Mouse (Mus musculus): Measurements from ENCODE around the gene Fcgr3. TPM values are rescaled to one million over a fixed set of nuclear protein-coding genes. Genes with fewer than 3 reads are reported as not detected.

Fcgr3 gene
- total RNA-seq (2015; ENCODE audit: low replicate concordance) (78.6 and 80.1 TPM in 2 replicates), total RNA-seq (2017; ENCODE audit: low replicate concordance) (29.8 and 53.5 TPM in 2 replicates)

GRCm38 (mm10) chr1:171064491-171065242 lies at the start of gene Fcgr3:
TSS of gene Fcgr3 (minus strand) at chr1:171064935.
- ATAC-seq (replicated peaks; ENCODE audit: low FRiP score, poor library complexity, severe bottlenecking), result peak; percentile 37

- peak; percentile 75 for ATAC-seq (replicated peaks; ENCODE audit: low FRiP score, poor library complexity, severe bottlenecking)
Observed at GRCm38 (mm10) chr1:171113873-171114299, 49.2 kb upstream of the Fcgr3 start, which contains the start of gene Cfap126. TSS of gene Cfap126 (plus strand) at chr1:171113918.

- ATAC-seq (replicated peaks; ENCODE audit: low FRiP score, poor library complexity, severe bottlenecking), result no peak
Observed at GRCm38 (mm10) chr1:171112986-171113385, 48.3 kb upstream of the Fcgr3 start.

- peak; percentile 25 for ATAC-seq (replicated peaks; ENCODE audit: low FRiP score, poor library complexity, severe bottlenecking)
Observed at GRCm38 (mm10) chr1:171111781-171112575, 47.2 kb upstream of the Fcgr3 start.

- ATAC-seq (replicated peaks; ENCODE audit: low FRiP score, poor library complexity, severe bottlenecking), result peak; percentile 86
Observed at GRCm38 (mm10) chr1:171111020-171111780, 46.5 kb upstream of the Fcgr3 start.

- ATAC-seq (replicated peaks; ENCODE audit: low FRiP score, poor library complexity, severe bottlenecking), result no peak
Observed at GRCm38 (mm10) chr1:171110659-171111019, 45.9 kb upstream of the Fcgr3 start.

GRCm38 (mm10) chr1:171109620-171110019 lies 44.9 kb upstream of the Fcgr3 start:
- ATAC-seq (replicated peaks; ENCODE audit: low FRiP score, poor library complexity, severe bottlenecking), result no peak

- no peak for ATAC-seq (replicated peaks; ENCODE audit: low FRiP score, poor library complexity, severe bottlenecking)
Observed at GRCm38 (mm10) chr1:171105226-171105625, 40.5 kb upstream of the Fcgr3 start.

GRCm38 (mm10) chr1:171103179-171103840 lies 38.6 kb upstream of the Fcgr3 start:
- ATAC-seq (replicated peaks; ENCODE audit: low FRiP score, poor library complexity, severe bottlenecking), result peak; percentile 15

GRCm38 (mm10) chr1:171102547-171103177 lies 37.9 kb upstream of the Fcgr3 start:
- peak; percentile 66 for ATAC-seq (replicated peaks; ENCODE audit: low FRiP score, poor library complexity, severe bottlenecking)

DNA sequence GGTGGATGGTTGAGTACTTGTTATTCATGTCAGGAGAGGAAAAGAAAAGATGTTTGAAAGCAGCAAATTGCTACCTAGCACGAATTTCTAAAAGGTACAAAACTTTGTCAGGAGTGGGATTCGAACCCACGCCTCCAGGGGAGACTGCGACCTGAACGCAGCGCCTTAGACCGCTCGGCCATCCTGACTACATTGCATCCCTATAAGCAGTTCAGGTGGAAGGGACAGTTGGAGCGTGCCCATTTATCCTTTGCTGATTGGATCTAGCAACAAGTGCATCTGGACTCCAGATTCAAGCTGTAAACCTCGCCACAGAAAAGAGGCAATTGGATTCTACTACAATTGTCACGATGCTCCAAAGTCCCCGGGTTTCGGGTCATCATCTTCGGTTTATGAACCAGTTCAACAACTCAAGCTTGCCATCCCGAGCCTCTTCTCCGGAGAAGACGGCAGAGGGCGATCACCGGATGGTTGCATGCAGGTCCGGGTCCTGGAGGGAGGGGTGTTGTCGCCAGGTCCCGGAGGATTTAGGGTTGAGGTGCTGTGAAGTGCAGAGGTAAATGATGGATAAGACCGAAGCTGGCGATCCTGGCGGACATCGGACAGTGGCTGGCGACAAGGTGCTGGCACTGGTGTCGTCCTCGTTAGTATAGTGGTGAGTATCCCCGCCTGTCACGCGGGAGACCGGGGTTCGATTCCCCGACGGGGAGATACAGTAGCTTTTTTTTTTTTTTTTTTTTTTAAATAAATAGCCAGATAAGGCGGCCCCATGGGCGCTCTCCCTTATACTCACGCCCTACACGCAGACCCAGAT lies 37.2 kb upstream of the Fcgr3 start:
- ATAC-seq (replicated peaks; ENCODE audit: low FRiP score, poor library complexity, severe bottlenecking), result peak; percentile 74

DNA sequence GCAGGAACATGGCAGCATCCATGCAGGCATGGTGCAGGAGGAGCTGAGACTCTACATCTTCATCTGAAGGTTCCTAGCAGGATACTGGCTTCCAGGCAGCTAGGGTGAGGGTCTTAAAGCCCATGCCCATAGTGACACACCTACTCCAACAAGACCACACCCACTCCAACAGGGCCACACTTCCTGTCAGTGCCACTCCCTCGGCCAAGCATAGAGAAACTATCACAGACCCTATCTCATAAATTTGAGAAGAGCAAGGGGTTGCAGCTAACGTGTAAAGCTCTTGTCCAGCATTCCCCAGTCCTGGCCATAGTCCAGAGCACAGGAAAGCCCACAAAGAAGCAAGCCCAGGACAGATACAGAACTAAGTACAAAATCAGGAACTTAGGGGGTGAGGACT lies 36.3 kb upstream of the Fcgr3 start:
- no peak for ATAC-seq (replicated peaks; ENCODE audit: low FRiP score, poor library complexity, severe bottlenecking)

GRCm38 (mm10) chr1:171097612-171098011 lies 32.9 kb upstream of the Fcgr3 start:
- ATAC-seq (replicated peaks; ENCODE audit: low FRiP score, poor library complexity, severe bottlenecking), result no peak

- no peak for ATAC-seq (replicated peaks; ENCODE audit: low FRiP score, poor library complexity, severe bottlenecking)
Observed at GRCm38 (mm10) chr1:171097136-171097535, 32.4 kb upstream of the Fcgr3 start.

GRCm38 (mm10) chr1:171096110-171096964 lies 31.6 kb upstream of the Fcgr3 start:
- ATAC-seq (replicated peaks; ENCODE audit: low FRiP score, poor library complexity, severe bottlenecking), result no peak

DNA sequence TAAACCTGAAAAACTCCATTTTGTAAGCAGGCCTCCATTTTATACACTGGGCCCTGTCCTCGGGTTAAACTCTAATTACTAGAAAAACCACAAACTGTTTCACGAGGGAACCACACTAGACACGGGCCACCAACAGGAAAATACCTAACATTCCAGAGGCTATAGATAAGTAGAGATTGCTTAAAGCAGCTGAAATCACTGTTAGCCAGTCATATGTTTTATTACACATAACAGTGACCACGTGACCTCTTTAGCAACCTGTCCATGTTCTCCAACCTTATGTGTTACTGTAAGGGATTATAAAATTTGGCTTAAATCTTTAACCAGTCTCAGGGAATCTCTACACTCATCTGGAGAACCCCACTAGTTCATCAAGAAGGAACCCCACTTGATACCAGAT lies 29.7 kb upstream of the Fcgr3 start:
- ATAC-seq (replicated peaks; ENCODE audit: low FRiP score, poor library complexity, severe bottlenecking), result no peak

DNA sequence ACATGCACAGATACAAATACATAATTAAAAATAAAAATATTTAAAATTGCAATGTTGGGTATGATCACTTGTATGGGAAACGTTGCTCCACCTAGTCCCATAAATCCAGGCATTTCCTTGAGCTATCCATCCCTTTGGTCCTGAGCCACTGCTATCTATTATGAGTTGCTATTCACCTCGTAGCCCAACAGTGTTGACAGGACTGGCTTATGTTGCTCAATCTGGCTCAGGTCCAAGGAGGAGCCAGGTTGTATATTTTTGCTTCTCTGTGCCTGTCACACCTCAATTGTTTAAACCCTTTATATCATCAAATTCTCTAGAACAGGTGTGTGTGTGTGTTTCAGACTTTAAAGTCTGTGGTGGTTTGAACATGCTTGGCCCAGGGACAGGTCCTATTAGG lies 26.0 kb upstream of the Fcgr3 start:
- ATAC-seq (replicated peaks; ENCODE audit: low FRiP score, poor library complexity, severe bottlenecking), result no peak

Data from erythroid progenitor cell, adult 5-6 weeks (primary cell).